Mouse (Mus musculus) ovary, postnatal 36 days (tissue): Measurements from ENCODE around the gene Toporsl.

Experiments
- DNase-seq: peaks from one replicate; pipeline ENCODE4 v3.0.0; 2022; ENCODE audit warnings: low spot score, mixed read lengths

Toporsl gene

GRCm38 (mm10) chr4:52595927-52596326 is at the start of gene Toporsl:
Gene Toporsl (plus strand): TSS chr4:52596274.
- no peak for DNase-seq

GRCm38 (mm10) chr4:52557672-52558071 is 38.4 kb upstream of the Toporsl start:
- DNase-seq, result no peak

- no peak for DNase-seq
Observed at GRCm38 (mm10) chr4:52558080-52558479, 38.0 kb upstream of the Toporsl start.

- no peak for DNase-seq
Observed at GRCm38 (mm10) chr4:52563859-52564258, 32.2 kb upstream of the Toporsl start.

GRCm38 (mm10) chr4:52586194-52586734 is 9.8 kb upstream of the Toporsl start:
- no peak for DNase-seq

GRCm38 (mm10) chr4:52593821-52594356 is 2.2 kb upstream of the Toporsl start:
- no peak for DNase-seq

GRCm38 (mm10) chr4:52594632-52595031 is 1.4 kb upstream of the Toporsl start:
- no peak for DNase-seq

- no peak for DNase-seq
Observed at GRCm38 (mm10) chr4:52598180-52598881, 2.3 kb downstream of the Toporsl start.

- DNase-seq, result no peak
Observed at GRCm38 (mm10) chr4:52606923-52607322, 10.8 kb downstream of the Toporsl start.

GRCm38 (mm10) chr4:52634986-52635385 is 38.9 kb downstream of the Toporsl start:
- no peak for DNase-seq

- DNase-seq, result no peak
Observed at GRCm38 (mm10) chr4:52647791-52648190, 51.7 kb downstream of the Toporsl start.

- DNase-seq, result no peak
Observed at GRCm38 (mm10) chr4:52659701-52660100, 63.6 kb downstream of the Toporsl start.

GRCm38 (mm10) chr4:52660701-52661117 is 64.6 kb downstream of the Toporsl start:
- no peak for DNase-seq

- DNase-seq, result no peak
Observed at GRCm38 (mm10) chr4:52661311-52661710, 65.2 kb downstream of the Toporsl start.
